Mouse (Mus musculus) macrophage (primary cell): Measurements from ENCODE around the gene Vat1l. TPM values are rescaled to one million over a fixed set of nuclear protein-coding genes. Genes with fewer than 3 reads are reported as not detected.

Experiments used
- H3K27ac ChIP-seq: fragments of 350-480 bp; formaldehyde crosslinking; 2 replicates; pipeline ENCODE4 v1.9.0; 2021
- H3K36me3 ChIP-seq: fragments of 350-480 bp; formaldehyde crosslinking; 2 replicates; pipeline ENCODE4 v1.9.0; 2021; ENCODE audit errors: inconsistent target
- H3K4me3 ChIP-seq: fragments of 350-480 bp; formaldehyde crosslinking; 2 replicates; pipeline ENCODE4 v1.9.0; 2021; ENCODE audit errors: inconsistent target
- H3K79me2 ChIP-seq: fragments of 350-480 bp; formaldehyde crosslinking; 2 replicates; pipeline ENCODE4 v1.9.0; 2021; ENCODE audit errors: inconsistent target
- WGBS: methylation state at CpG from one replicate; pipeline ENCODE4 v1.1.7; 2026; ENCODE audit warnings: inconsistent platforms; ENCODE audit not compliant: missing documents; 5-methylcytosine and 5-hydroxymethylcytosine counted together
- polyA plus RNA-seq: library from polyadenylated mRNA; stranded (reverse); fragments of 250-400 nt; gene quantifications from 3 replicates; pipeline ENCODE4 v1.2.4, GENCODE M21; 2018; ENCODE audit warnings: inconsistent platforms

The Vat1l gene
- polyA plus RNA-seq, 1 experiment from 2014 or later: not detected

GRCm38 (mm10) chr8:114258685-114259084, 53.3 kb downstream of the Vat1l start:
- 86% methylated on average over 4 of the region's 4 CpGs for WGBS
- Histone ChIP-seq H3K27ac (no peak overlapping the region), H3K79me2 (no peaks in the 10 kb centered on the region), H3K4me3 (no peak overlapping the region), H3K36me3 (no peaks in the 10 kb centered on the region)

- 90% methylated on average over 4 of the region's 5 CpGs for WGBS
- Histone ChIP-seq H3K27ac (no peak overlapping the region), H3K36me3 (no peaks in the 10 kb centered on the region), H3K4me3 (no peak overlapping the region), H3K79me2 (no peaks in the 10 kb centered on the region)
Observed at GRCm38 (mm10) chr8:114259713-114260355, 54.4 kb downstream of the Vat1l start.

- no peaks in the 10 kb centered on the region for H3K79me2 ChIP-seq
- no peak overlapping the region for H3K27ac ChIP-seq
- H3K4me3 ChIP-seq: no peak overlapping the region
- H3K36me3 ChIP-seq: no peaks in the 10 kb centered on the region
- 10% methylated on average over 2 of the region's 2 CpGs for WGBS
Observed at GRCm38 (mm10) chr8:114262331-114262730, 56.9 kb downstream of the Vat1l start.

- Histone ChIP-seq H3K36me3 (no peaks in the 10 kb centered on the region), H3K27ac (no peak overlapping the region), H3K4me3 (no peak overlapping the region), H3K79me2 (no peaks in the 10 kb centered on the region)
- WGBS: 84% methylated on average over 7 of the region's 8 CpGs
Observed at GRCm38 (mm10) chr8:114274558-114274957, 69.1 kb downstream of the Vat1l start.

GRCm38 (mm10) chr8:114281101-114281500, 75.7 kb downstream of the Vat1l start:
- H3K4me3 ChIP-seq: no peak overlapping the region
- H3K79me2 ChIP-seq: no peaks in the 10 kb centered on the region
- H3K36me3 ChIP-seq: no peaks in the 10 kb centered on the region
- no peak overlapping the region for H3K27ac ChIP-seq
- WGBS: 82% methylated on average over 1 of the region's 1 CpGs

GRCm38 (mm10) chr8:114294889-114295748, 89.7 kb downstream of the Vat1l start:
- no peak overlapping the region for H3K4me3 ChIP-seq
- WGBS: 88% methylated on average over 11 of the region's 11 CpGs
- H3K79me2 ChIP-seq: no peaks in the 10 kb centered on the region
- no peak overlapping the region for H3K27ac ChIP-seq
- H3K36me3 ChIP-seq: no peaks in the 10 kb centered on the region

GRCm38 (mm10) chr8:114295749-114296067, 90.3 kb downstream of the Vat1l start:
- Histone ChIP-seq H3K4me3 (no peak overlapping the region), H3K36me3 (no peaks in the 10 kb centered on the region), H3K79me2 (no peaks in the 10 kb centered on the region), H3K27ac (no peak overlapping the region)
- 78% methylated on average over 3 of the region's 3 CpGs for WGBS

- Histone ChIP-seq H3K27ac (no peak overlapping the region), H3K79me2 (no peaks in the 10 kb centered on the region), H3K4me3 (no peak overlapping the region), H3K36me3 (no peaks in the 10 kb centered on the region)
- 61% methylated on average over 2 of the region's 2 CpGs for WGBS
Observed at GRCm38 (mm10) chr8:114298253-114298652, 92.8 kb downstream of the Vat1l start.

- Histone ChIP-seq H3K79me2 (no peaks in the 10 kb centered on the region), H3K27ac (no peak overlapping the region), H3K36me3 (no peaks in the 10 kb centered on the region), H3K4me3 (no peak overlapping the region)
- WGBS: 84% methylated on average over 7 of the region's 7 CpGs
Observed at GRCm38 (mm10) chr8:114300072-114300471, 94.7 kb downstream of the Vat1l start.

- Histone ChIP-seq H3K4me3 (no peak overlapping the region), H3K36me3 (no peaks in the 10 kb centered on the region), H3K79me2 (no peaks in the 10 kb centered on the region), H3K27ac (no peak overlapping the region)
- 79% methylated on average over 5 of the region's 5 CpGs for WGBS
Observed at GRCm38 (mm10) chr8:114306296-114306695, 100.9 kb downstream of the Vat1l start.

GRCm38 (mm10) chr8:114314669-114315325, 109.4 kb downstream of the Vat1l start:
- Histone ChIP-seq H3K79me2 (no peaks in the 10 kb centered on the region), H3K36me3 (no peaks in the 10 kb centered on the region), H3K27ac (no peak overlapping the region), H3K4me3 (no peak overlapping the region)
- WGBS: 57% methylated on average over 5 of the region's 5 CpGs

GRCm38 (mm10) chr8:114318161-114318560, 112.7 kb downstream of the Vat1l start:
- Histone ChIP-seq H3K36me3 (no peaks in the 10 kb centered on the region), H3K79me2 (no peaks in the 10 kb centered on the region), H3K4me3 (no peak overlapping the region), H3K27ac (no peak overlapping the region)
- WGBS: 81% methylated on average over 4 of the region's 4 CpGs

GRCm38 (mm10) chr8:114322096-114322495, 116.7 kb downstream of the Vat1l start:
- no peak overlapping the region for H3K4me3 ChIP-seq
- WGBS: 89% methylated on average over 2 of the region's 2 CpGs

GRCm38 (mm10) chr8:114331928-114332327, 126.5 kb downstream of the Vat1l start:
- WGBS: 91% methylated on average over 5 of the region's 5 CpGs
- Histone ChIP-seq H3K4me3 (no peak overlapping the region), H3K79me2 (no peaks in the 10 kb centered on the region), H3K27ac (no peak overlapping the region), H3K36me3 (no peaks in the 10 kb centered on the region)

More at GRCm38 (mm10) chr8:114322096-114322495, 116.7 kb downstream of the Vat1l start:
- Histone ChIP-seq H3K79me2 (no peaks in the 10 kb centered on the region), H3K27ac (no peak overlapping the region), H3K36me3 (no peaks in the 10 kb centered on the region)

- Histone ChIP-seq H3K36me3 (no peaks in the 10 kb centered on the region), H3K79me2 (no peaks in the 10 kb centered on the region), H3K4me3 (no peak overlapping the region), H3K27ac (no peak overlapping the region)
- 60% methylated on average over 4 of the region's 4 CpGs for WGBS
Observed at GRCm38 (mm10) chr8:114332949-114333348, 127.5 kb downstream of the Vat1l start.
